Mouse (Mus musculus) ZHBTc4 (cell line): ENCODE data around the gene Kcna10.
A peak's percentile ranks its signal among the peaks of the same experiment; 100 is the strongest.

ENCODE experiments used
- DNase-seq: peaks from one replicate; pipeline ENCODE4 v3.0.0-alpha.2; 2011; ENCODE audit warnings: low read depth, low spot score

The Kcna10 gene

GRCm38 (mm10) chr3:107239607-107240006 lies 56.8 kb downstream of the Kcna10 start, which contains the start of gene Prok1:
TSS of gene Prok1 (minus strand) at chr3:107239707.
- DNase-seq = no peak

- DNase-seq = peak; percentile 15
Measured at GRCm38 (mm10) chr3:107241389-107242094, 58.7 kb downstream of the Kcna10 start.
